Mouse (Mus musculus) adipocyte (in vitro differentiated cells): ENCODE results near the gene Wfdc2.
"Not testable (repeated sequence)": the region's sequence is repeated elsewhere in the genome, so short reads cannot be mapped to it uniquely, and the experiment has no call there.

ENCODE experiments used
- DNase-seq: peaks from one replicate; pipeline ENCODE4 v3.0.0-alpha.2; 2016; ENCODE audit warnings: low spot score

Wfdc2 gene

GRCm38 (mm10) chr2:164549338-164549737 is 12.9 kb upstream of the Wfdc2 start:
- no peak for DNase-seq

- no peak for DNase-seq
Observed at GRCm38 (mm10) chr2:164549963-164550894, 12.0 kb upstream of the Wfdc2 start.

GRCm38 (mm10) chr2:164550895-164551269 is 11.3 kb upstream of the Wfdc2 start:
- no peak for DNase-seq

- no peak for DNase-seq
Observed at GRCm38 (mm10) chr2:164551502-164551901, 10.7 kb upstream of the Wfdc2 start.

DNA sequence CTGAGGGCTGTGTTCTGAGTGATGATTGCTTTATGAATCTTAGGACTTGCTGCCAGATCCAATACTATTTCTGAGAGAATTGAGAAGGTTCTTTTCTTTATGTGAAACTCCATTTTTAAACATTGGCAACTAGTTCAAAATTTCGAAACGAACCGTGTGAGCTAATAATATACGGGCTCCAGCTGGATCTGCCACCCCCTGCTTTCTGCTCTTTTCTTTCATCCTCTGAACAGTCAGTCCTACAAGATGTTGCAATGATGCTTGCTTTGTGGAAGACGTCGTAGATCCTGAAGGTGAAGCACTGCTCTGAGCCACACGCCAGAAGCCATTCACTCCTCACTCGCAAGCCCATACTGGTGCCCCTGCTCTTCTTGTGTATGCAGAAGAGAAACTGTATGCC is 3.8 kb upstream of the Wfdc2 start:
- DNase-seq: no peak

DNA sequence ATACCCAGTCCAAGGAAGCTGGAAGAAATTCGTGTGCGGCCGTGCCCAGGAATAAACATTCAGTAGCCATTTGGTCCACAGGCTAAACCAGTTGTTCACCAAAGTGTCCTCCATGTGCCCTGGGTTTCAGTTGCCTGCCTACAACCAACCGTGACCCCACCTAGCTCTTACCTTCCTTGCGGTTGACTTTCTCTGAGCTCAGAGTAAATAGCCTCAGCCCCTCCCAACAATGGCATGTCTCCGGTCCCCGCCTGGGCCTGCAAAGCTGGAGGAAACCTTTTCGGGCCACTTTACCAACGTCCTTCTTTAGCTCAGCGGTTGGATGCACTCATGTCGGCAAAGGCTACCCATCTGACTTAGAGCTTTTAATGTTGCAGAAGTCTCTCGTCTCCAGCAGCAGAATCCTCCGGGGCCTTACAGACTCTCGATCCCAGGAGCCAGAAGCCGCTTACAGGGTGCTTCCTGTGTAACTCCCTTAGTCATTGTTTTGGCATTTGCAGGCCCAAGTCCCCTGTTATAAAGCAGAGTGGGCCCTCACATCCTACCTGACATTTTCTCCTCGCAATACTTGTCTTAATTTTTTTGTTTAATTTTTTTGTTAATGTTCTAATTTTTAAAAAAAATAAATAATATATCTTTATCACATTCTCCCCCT is 3.1 kb upstream of the Wfdc2 start:
- no peak for DNase-seq

- no peak for DNase-seq
Observed at GRCm38 (mm10) chr2:164560106-164560505, 2.1 kb upstream of the Wfdc2 start.

- DNase-seq: peak; percentile 9
Observed at GRCm38 (mm10) chr2:164563339-164564038, 1.3 kb downstream of the Wfdc2 start.

DNA sequence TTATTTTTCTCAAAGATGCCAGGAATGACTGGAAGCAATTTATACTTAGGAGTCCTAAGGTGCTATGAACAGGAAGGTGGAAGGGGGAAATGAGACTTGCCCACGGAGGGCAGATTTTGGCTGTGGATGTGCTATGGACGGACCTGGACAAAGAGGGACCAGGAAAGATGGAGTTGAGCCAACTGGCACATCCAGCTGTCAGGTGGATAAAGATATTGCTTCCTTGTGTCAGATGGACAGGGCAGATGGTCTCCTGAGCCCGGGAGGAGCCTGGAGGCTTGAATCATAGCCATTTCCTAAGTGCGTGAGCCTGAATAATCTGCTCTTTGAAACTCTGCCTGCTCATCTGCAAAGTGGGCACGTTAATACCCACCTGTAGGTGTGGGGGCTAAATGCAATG is 2.1 kb downstream of the Wfdc2 start:
- no peak for DNase-seq

GRCm38 (mm10) chr2:164566997-164567396 is 4.8 kb downstream of the Wfdc2 start:
- DNase-seq: no peak

GRCm38 (mm10) chr2:164567460-164567859 is 5.2 kb downstream of the Wfdc2 start:
- DNase-seq: no peak

GRCm38 (mm10) chr2:164573359-164573758 is 11.1 kb downstream of the Wfdc2 start, which contains the start of gene Spint3:
Spint3 (minus strand) TSS chr2:164573459.
- DNase-seq: not testable (repeated sequence)

DNA sequence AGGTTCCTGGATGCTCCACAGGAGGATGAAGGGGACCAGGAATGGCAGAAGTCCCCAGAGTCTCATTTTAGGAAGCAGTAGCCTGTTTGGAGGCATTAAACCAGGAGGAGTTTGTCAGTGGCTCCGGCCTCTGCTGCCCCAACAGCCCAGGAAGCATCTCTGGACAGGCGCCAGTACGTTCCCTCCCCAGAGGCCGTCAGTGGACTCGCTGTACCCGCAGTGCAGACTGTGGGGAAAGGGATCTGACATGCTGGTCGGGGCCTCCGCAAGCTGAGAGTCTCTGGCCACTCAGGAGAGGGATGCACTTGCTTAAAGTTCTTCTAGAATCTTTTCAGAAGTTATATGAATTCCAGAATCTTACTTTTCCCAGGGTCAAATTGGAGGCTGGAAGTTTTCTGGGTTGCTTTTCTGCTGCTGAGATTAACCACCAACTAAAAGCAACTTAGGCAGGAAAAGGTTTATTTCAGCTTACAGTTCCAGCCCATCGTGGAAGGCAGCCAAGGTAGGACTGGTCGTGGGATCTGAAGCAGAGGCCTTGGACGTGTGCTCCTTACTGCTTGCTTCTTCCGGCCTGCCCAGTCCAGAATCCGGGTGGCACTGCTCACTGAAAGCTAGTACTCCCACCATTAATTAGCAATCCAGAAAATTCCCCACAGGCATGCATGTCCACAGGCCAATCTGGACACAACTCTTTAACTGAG is 23.0 kb downstream of the Wfdc2 start, which contains the start of gene Wfdc6a:
Gene Wfdc6a (minus strand): TSS at position 423 of the 701 bp plus-strand sequence.
- DNase-seq: peak; percentile 38

- DNase-seq: peak; percentile 74
Observed at GRCm38 (mm10) chr2:164592014-164592413, 29.8 kb downstream of the Wfdc2 start.

DNA sequence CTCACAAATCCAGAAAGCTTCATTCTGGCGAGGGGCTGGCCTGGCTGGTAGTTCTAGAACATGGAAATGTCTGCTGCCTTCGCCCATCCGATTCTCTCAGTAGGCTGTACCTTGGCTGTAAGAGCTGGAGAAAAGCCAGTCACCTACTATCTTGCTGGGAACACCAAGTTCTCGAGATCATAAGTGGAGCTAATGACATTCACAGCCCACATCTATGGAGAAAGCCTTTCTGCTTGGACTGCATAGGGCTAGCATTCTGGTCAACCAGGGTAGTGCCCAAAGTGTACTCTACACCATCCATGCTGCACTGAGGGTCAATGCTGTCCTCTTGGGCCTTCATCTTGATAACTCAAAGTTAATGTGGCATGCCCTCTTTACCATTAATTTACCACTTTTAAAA is 31.3 kb downstream of the Wfdc2 start, which contains the start of gene Eppin:
Gene Eppin (minus strand): TSS at position 101 of the 400 bp plus-strand sequence.
- no peak for DNase-seq

GRCm38 (mm10) chr2:164600179-164600578 is 38.0 kb downstream of the Wfdc2 start:
- no peak for DNase-seq

DNA sequence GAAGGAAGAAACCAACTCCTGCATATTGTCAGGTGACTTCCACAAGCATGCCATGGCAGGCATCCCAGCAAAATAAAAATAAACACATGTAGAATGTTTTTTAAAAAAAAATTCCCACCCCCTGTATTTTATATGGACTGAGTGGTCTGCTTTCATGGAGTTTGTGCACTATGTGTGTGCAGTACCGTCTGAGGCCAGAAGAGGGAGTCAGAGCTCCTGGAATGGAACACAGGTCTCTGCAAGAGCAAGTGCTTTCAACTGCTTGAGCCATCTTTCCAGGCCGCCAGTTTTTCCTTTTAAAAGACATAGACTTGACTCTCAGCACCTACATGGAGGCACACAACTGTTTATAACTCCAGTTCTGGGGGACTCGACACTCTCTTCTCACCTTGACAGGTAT is 41.3 kb downstream of the Wfdc2 start:
- no peak for DNase-seq

DNA sequence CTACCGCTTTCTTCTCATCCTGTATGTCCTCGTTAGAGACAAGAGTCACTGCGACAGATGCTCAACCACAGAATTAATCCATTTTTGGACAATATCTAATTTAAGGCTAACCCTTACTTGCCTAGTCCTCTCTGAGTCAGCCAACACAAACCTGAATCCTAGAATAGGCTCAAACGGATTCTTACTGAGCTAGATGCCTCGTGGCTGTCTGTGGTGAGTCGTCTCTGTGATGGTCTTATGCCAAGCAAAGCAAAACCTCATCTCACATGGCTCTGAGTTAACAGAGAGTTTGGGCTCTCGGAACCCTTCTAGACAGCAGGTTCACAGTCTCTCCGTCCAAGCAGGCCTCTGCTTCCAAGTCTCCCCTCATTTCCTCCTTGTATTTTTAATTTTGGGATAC is 42.2 kb downstream of the Wfdc2 start:
- no peak for DNase-seq

- peak; percentile 24 for DNase-seq
Observed at GRCm38 (mm10) chr2:164608781-164609180, 46.6 kb downstream of the Wfdc2 start.

DNA sequence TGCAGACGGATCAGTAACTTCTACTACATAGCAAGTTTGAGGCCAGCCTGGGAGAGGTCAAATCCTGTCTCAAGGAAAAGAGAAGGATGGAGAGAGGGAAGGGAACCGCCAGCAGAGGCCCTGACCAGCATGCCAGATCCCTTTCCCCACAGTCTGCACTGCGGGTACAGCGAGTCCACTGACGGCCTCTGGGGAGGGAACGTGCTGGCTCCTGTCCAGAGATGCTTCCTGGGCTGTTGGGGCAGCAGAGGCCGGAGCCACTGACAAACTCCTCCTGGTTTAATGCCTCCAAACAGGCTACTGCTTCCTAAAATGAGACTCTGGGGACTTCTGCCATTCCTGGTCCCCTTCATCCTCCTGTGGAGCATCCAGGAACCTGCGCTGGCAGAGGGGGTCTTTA is 51.3 kb downstream of the Wfdc2 start, which contains the start of the genes Wfdc6b and Wfdc8:
Gene Wfdc6b (plus strand): TSS at position 52 of the 400 bp plus-strand sequence.
Gene Wfdc8 (minus strand): TSS at position 156 of the 400 bp plus-strand sequence.
- DNase-seq: not testable (repeated sequence)

DNA sequence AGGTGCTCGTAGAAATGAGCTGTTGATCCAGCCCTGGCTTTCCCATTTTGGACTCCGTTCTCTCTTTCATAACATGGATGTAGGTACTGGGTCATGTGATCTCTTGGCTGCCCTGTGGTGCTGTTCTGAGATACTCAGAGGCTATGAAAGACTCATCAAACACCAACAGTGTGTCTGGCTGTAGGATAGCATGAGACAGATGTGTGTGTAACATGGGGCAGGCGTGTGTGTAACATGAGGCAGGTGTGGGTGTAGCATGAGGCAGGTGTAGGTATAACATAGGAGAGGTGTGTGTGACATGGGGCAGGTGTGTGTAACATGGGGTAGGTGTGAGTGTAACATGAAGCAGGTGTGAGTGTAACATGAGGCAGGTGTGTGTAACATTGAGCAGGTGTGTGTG is 53.2 kb downstream of the Wfdc2 start:
- no peak for DNase-seq
